Mouse (Mus musculus): ENCODE measurements around the gene Ola1.

DNA sequence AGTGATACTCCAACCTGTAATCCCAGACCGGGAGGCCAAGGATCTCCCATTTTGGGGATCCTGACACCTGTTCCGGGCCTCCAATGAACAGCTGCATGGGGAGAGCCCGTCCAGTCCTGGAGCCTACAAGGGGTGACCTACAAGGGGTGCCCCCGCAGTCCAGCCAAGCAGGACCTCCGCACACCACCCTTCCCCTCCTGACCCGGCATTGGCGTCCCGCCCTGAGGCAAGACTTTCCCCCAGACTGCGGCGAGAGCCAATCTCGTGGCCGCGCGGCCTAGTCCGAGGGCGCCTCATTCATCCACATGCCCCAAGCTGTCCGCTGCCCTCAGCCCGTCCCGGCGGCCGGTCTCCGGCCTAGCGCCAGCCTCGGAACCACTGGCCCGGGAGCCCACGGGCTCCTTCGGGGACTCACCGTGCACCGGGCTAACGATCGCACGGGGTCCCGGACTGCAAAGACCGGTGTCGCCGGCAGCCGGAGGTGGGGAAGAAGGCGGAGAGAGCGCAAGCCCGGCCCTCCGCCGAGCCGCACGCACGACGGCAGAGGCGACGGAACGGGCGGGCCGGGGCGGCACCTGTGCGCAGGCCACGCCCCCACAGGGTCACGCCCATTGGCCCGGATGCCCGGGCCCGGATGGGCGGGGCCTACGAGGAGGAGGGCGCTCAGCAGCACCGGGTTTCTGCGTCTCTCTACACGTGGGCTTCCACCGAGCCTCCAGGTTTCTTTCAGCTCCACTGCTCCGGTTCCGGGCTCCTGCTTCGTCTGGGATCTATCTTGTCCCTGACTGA, 4.7 kb downstream of the Ola1 start:
- TF ChIP-seq CTCF (IDR thresholded peaks at IDR 0.05; ENCODE audit: control insufficient read depth, insufficient read depth, insufficient replicate concordance, low read depth, low read length) (no peak), POLR2A (IDR thresholded peaks at IDR 0.05; ENCODE audit: control insufficient read depth, low read depth, low read length) (peak; percentile 76)

Measured in testis, adult 2 months (tissue).